ENCODE assay signal across 8 mouse cellular contexts in the genomic region with DNA sequence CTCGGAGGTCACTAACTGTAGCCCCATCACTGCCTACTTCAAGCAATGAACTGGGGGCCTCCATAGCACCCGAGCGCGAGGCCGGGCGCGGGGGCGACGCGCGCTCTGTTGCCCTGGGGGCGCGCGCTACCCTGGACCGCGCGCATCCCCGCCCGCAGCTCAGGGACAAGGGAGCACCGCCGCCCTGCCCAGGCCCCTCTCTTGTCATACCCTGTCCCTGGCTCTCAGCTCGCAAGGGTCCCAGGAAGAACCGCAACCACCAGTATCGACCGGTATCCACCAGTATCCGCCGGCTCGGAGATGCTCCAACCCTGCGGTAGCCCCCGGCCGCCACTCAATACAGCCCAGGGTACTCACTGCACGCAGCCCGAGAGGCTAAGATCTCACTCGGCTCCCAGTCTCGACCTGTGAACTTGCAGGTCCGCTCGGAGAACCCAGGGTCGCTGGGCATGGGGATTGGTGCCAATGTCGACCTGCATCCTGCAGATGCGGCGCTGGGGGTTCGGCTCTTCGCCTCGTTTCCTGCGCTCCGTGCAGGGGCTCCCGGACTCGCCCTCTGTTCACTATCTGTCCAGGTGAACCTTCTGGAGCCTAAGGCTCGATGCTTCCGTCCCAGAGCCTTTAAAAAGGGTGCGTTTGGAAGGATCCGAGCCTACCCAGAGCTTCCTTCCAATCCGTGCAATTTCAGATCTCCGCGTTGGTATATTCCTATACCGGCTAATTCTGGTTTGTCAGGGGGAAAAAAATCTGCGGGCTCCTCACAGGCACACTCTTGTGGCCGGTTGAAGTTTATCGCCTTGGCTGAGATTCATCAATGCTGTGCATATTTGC. TPM values are rescaled to one million over a fixed set of nuclear protein-coding genes. Genes with fewer than 3 reads are reported as not detected.
DNase-seq lines count a peak whose midpoint lies in the region; ATAC-seq and TF ChIP-seq lines count a peak whose summit lies in the region.

Gene Slc16a14 (minus strand): TSS at position 632 of the 831 bp plus-strand sequence.

- no peak for DNase-seq in MEL (ENCODE audit: low read depth, low spot score)
- peak; percentile 34 for DNase-seq in adrenal gland, postnatal 25 days
- DNase-seq in hindbrain, embryonic 11.5 days (ENCODE audit: low spot score), result peak; percentile 78
- DNase-seq in layer of hippocampus, postnatal 10 days (ENCODE audit: low spot score in 2 of 2), result peak; percentile 65 to 73
- no peak for DNase-seq in thymus, postnatal 14 days

- under 1% methylated on average over 59 of the region's 59 CpGs for WGBS in embryonic facial prominence, embryonic 13.5 days
- under 1% methylated on average over 55 of the region's 59 CpGs for WGBS in hindbrain, embryonic 11.5 days
- WGBS in stomach, embryonic 14.5 days, result under 1% methylated on average over 58 of the region's 59 CpGs

- H3K4me1 ChIP-seq in MEL (ENCODE audit: control insufficient read depth in 1 of 2, insufficient read depth in 2 of 2, low read length in 2 of 2), result no peaks in the 10 kb centered on the region
- 0 out of 2 replicates have a peak, but pooled peaks cover 6% of the 10 kb centered on the region for H3K4me1 ChIP-seq in embryonic facial prominence, embryonic 13.5 days
- H3K4me1 ChIP-seq in hindbrain, embryonic 11.5 days (replicated peaks; ENCODE audit: control insufficient read depth, insufficient read depth, low read length), result no peaks in the 10 kb centered on the region
- H3K4me1 ChIP-seq in megakaryocyte, embryonic 14.5 days, result peaks cover 19% of the 10 kb centered on the region
- no peaks in the 10 kb centered on the region for H3K4me1 ChIP-seq in stomach, embryonic 14.5 days (ENCODE audit: control insufficient read depth, insufficient read depth, low read length)

- TF ChIP-seq EP300 in MEL (IDR thresholded peaks at IDR 0.05; ENCODE audit: low read depth in 1 of 2, low read length in 2 of 2), result no peak

- TF ChIP-seq RAD21 in MEL (IDR thresholded peaks at IDR 0.05; ENCODE audit: low read depth, low read length), result no peak

- TF ChIP-seq POLR2A in MEL (IDR thresholded peaks at IDR 0.05; ENCODE audit: control insufficient read depth in 1 of 2, insufficient read depth in 1 of 2, low read depth in 1 of 2, low read length in 2 of 2, poor library complexity in 1 of 2), result 0 out of 4 replicates have a peak, but pooled peaks of 1 of the 2 experiments have one; percentile 21

- no peaks in the 10 kb centered on the region for H3K79me2 ChIP-seq in MEL (ENCODE audit: control insufficient read depth, insufficient read depth, low read length, poor library complexity)

- H3K27me3 ChIP-seq in MEL (ENCODE audit: control insufficient read depth in 1 of 2, insufficient read depth in 2 of 2, low read length in 2 of 2), result no peaks in the 10 kb centered on the region
- H3K27me3 ChIP-seq in embryonic facial prominence, embryonic 13.5 days, result peaks cover 38% of the 10 kb centered on the region
- H3K27me3 ChIP-seq in hindbrain, embryonic 11.5 days (ENCODE audit: control insufficient read depth, insufficient read depth, low read length), result no peaks in the 10 kb centered on the region
- H3K27me3 ChIP-seq in megakaryocyte, embryonic 14.5 days (replicated peaks), result peaks cover 33% of the 10 kb centered on the region
- H3K27me3 ChIP-seq in stomach, embryonic 14.5 days (ENCODE audit: control insufficient read depth, insufficient read depth, low read length), result 0 out of 2 replicates have a peak, but pooled peaks cover 5% of the 10 kb centered on the region

- peak within 1 kb of the TSS; percentile 97 for H3K4me2 ChIP-seq in embryonic facial prominence, embryonic 13.5 days
- peak within 1 kb of the TSS; percentile 83 for H3K4me2 ChIP-seq in hindbrain, embryonic 11.5 days (replicated peaks; ENCODE audit: low read depth, low read length)
- peak within 1 kb of the TSS; percentile 73 for H3K4me2 ChIP-seq in stomach, embryonic 14.5 days (replicated peaks; ENCODE audit: low read depth, low read length)

- H3K27ac ChIP-seq in MEL (ENCODE audit: control insufficient read depth, low read depth, low read length), result no peak within 1 kb of the TSS
- no peak within 1 kb of the TSS for H3K27ac ChIP-seq in embryonic facial prominence, embryonic 13.5 days
- peak within 1 kb of the TSS; percentile 77 for H3K27ac ChIP-seq in hindbrain, embryonic 11.5 days (ENCODE audit: low read depth, low read length)
- no peak within 1 kb of the TSS for H3K27ac ChIP-seq in stomach, embryonic 14.5 days (ENCODE audit: low read length)

- no peaks in the 10 kb centered on the region; a peak in 1 of 4 replicates for H3K36me3 ChIP-seq in MEL (ENCODE audit: control insufficient read depth in 1 of 2, insufficient read depth in 2 of 2, low read length in 2 of 2)
- H3K36me3 ChIP-seq in embryonic facial prominence, embryonic 13.5 days, result no peaks in the 10 kb centered on the region
- no peaks in the 10 kb centered on the region for H3K36me3 ChIP-seq in hindbrain, embryonic 11.5 days (ENCODE audit: control insufficient read depth, insufficient read depth, low read length)
- H3K36me3 ChIP-seq in megakaryocyte, embryonic 14.5 days (replicated peaks; ENCODE audit: low read length), result no peaks in the 10 kb centered on the region
- no peaks in the 10 kb centered on the region for H3K36me3 ChIP-seq in stomach, embryonic 14.5 days (ENCODE audit: control insufficient read depth, insufficient read depth, low read length)

- TF ChIP-seq CTCF in MEL (IDR thresholded peaks at IDR 0.05 in 2 of 3, conservative IDR thresholded peaks at IDR 0.05 in 1 of 3; ENCODE audit: control insufficient read depth in 1 of 3, insufficient read depth in 1 of 3, low read depth in 2 of 3, low read length in 3 of 3, poor library complexity in 1 of 3, severe bottlenecking in 1 of 3), result no peak

- H3K9me3 ChIP-seq in MEL (replicated peaks; ENCODE audit: insufficient read depth, low read length), result no peaks in the 10 kb centered on the region
- H3K9me3 ChIP-seq in embryonic facial prominence, embryonic 13.5 days, result no peaks in the 10 kb centered on the region
- H3K9me3 ChIP-seq in hindbrain, embryonic 11.5 days (ENCODE audit: control insufficient read depth, low read length), result no peaks in the 10 kb centered on the region
- H3K9me3 ChIP-seq in megakaryocyte, embryonic 14.5 days, result peaks cover 5% of the 10 kb centered on the region; the same call in 1 of the 2 replicates
- no peaks in the 10 kb centered on the region for H3K9me3 ChIP-seq in stomach, embryonic 14.5 days (ENCODE audit: control insufficient read depth, low read depth, low read length)

- H3K4me3 ChIP-seq in MEL (ENCODE audit: control insufficient read depth in 1 of 2, insufficient read depth in 1 of 2, low read depth in 2 of 2, low read length in 2 of 2), result no peak within 1 kb of the TSS
- H3K4me3 ChIP-seq in embryonic facial prominence, embryonic 13.5 days, result peak within 1 kb of the TSS; percentile 56
- peak within 1 kb of the TSS; percentile 65 for H3K4me3 ChIP-seq in hindbrain, embryonic 11.5 days (ENCODE audit: low read depth, low read length)
- H3K4me3 ChIP-seq in megakaryocyte, embryonic 14.5 days (replicated peaks), result peak within 1 kb of the TSS; percentile 82
- H3K4me3 ChIP-seq in stomach, embryonic 14.5 days (ENCODE audit: low read depth, low read length), result peak within 1 kb of the TSS; percentile 50

- peak within 1 kb of the TSS; percentile 28; the same call in 1 of the 2 replicates for H3K9ac ChIP-seq in MEL (ENCODE audit: control insufficient read depth, low read depth, low read length, poor library complexity, severe bottlenecking)
- H3K9ac ChIP-seq in embryonic facial prominence, embryonic 13.5 days, result peak within 1 kb of the TSS; percentile 70
- H3K9ac ChIP-seq in hindbrain, embryonic 11.5 days (ENCODE audit: low read depth, low read length), result peak within 1 kb of the TSS; percentile 77
- peak within 1 kb of the TSS; percentile 15; the same call in 1 of the 2 replicates for H3K9ac ChIP-seq in stomach, embryonic 14.5 days (replicated peaks; ENCODE audit: low read depth, low read length)

- ATAC-seq in embryonic facial prominence, embryonic 13.5 days (ENCODE audit: insufficient number of reproducible peaks, insufficient read depth, low FRiP score, low TSS enrichment, low read depth), result peak; percentile 73
- ATAC-seq in hindbrain, embryonic 11.5 days (ENCODE audit: low FRiP score), result peak; percentile 89
- ATAC-seq in stomach, embryonic 14.5 days (ENCODE audit: insufficient number of reproducible peaks, insufficient read depth, low FRiP score, low read depth), result peak; percentile 66

TF ChIP-seq in MEL, 35 proteins besides CTCF, POLR2A, EP300 and RAD21:
- no peak for TF ChIP-seq CHD2 (IDR thresholded peaks at IDR 0.05; ENCODE audit: low read length)
- TF ChIP-seq NRF1 (IDR thresholded peaks at IDR 0.05; ENCODE audit: insufficient read depth, low read depth, low read length, poor library complexity, severe bottlenecking), result no peak

RNA-seq across cellular contexts. Expression of gene Slc16a14, which starts in this region (rescaled TPM):
- total RNA-seq in MEL (2012; rRNA removed), result not detected in 2 replicates
- not detected for polyA plus RNA-seq in MEL (2012; ENCODE audit: insufficient read depth in 1 of 2, insufficient read length in 2 of 2, low read depth in 1 of 2, low replicate concordance in 2 of 2, missing spikeins in 1 of 2)
- 4.2 and 4.9 TPM in 2 replicates for total RNA-seq in adrenal gland, postnatal 25 days (2021)
- 0.29 and 0.63 TPM in 2 replicates for polyA plus RNA-seq in embryonic facial prominence, embryonic 13.5 days (2015; fragmentation: Nextera tagmentation; extraction: Ambion mirVana)
- polyA plus RNA-seq in hindbrain, embryonic 11.5 days (2014; fragmentation: Nextera tagmentation; extraction: Ambion mirVana), result 1.8 and 2.9 TPM in 2 replicates
- 10 to 100 TPM; 27.7 to 39.1 TPM for total RNA-seq in layer of hippocampus, postnatal 10 days (2021)
- not detected in 2 replicates for polyA plus RNA-seq in megakaryocyte, embryonic 14.5 days (2012; ENCODE audit: insufficient read depth, low replicate concordance)
- polyA plus RNA-seq in stomach, embryonic 14.5 days (2014; fragmentation: Nextera tagmentation; extraction: Ambion mirVana), result 0.20 and 0.42 TPM in 2 replicates

Comparison
In these comparisons a context has a peak if more than half of its experiments do, and no peak if none do; other contexts are left out.
1. Peak in ATAC-seq, H3K4me3 ChIP-seq, H3K9ac ChIP-seq and H3K4me2 ChIP-seq in embryonic facial prominence, embryonic 13.5 days; RNA of the gene not detected or under 1 TPM.
2. Peak in ATAC-seq, H3K4me3 ChIP-seq, H3K9ac ChIP-seq and H3K4me2 ChIP-seq in stomach, embryonic 14.5 days; RNA of the gene not detected or under 1 TPM.
3. DNase-seq: peak in adrenal gland, postnatal 25 days (single experiment), hindbrain, embryonic 11.5 days (single experiment) and layer of hippocampus, postnatal 10 days (2 of 2); none in MEL (single experiment) and thymus, postnatal 14 days (single experiment).
4. H3K4me3 ChIP-seq: peak in hindbrain, embryonic 11.5 days (single experiment) and megakaryocyte, embryonic 14.5 days (single experiment); none in MEL (0 of 2).
5. H3K9ac ChIP-seq: peak in every context shown above with its lines; median percentile 77 in hindbrain, embryonic 11.5 days; 70 in embryonic facial prominence, embryonic 13.5 days; 28 in MEL; 15 in stomach, embryonic 14.5 days.
6. Peak in every context shown above with its lines, with median percentiles within 50 percentile points of each other: ATAC-seq and H3K4me2 ChIP-seq.